ENCODE assay signal across 8 mouse cellular contexts in the genomic region with DNA sequence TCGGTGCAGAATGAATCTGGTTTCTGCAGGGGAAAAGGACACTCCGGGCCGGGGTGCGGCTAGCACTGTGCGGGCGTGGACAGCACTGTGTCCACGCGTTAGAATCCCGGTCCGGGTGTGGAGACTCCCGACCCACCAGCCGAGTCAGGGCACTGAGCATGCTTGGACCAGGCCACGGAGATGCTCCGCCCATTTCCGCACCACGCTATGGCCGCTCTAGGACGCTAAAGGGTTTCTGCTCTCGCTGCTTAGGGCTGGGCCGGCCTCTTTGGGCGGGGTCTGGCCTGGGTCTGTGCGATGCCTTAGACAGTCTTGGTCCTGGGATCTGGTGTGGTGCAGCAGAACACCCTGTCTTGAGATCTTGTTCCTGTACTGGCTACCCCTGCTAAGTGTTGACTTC. TPM values are rescaled to one million over a fixed set of nuclear protein-coding genes. Genes with fewer than 3 reads are reported as not detected.
DNase-seq lines count a peak whose midpoint lies in the region; TF ChIP-seq lines count a peak whose summit lies in the region.

No protein-coding gene starts in this region.

- peaks cover 26% of the 10 kb centered on the region for H3K9me3 ChIP-seq in megakaryocyte, embryonic 14.5 days

- peak overlapping the region; percentile 50 for H3K4me3 ChIP-seq in cortical plate, adult 2 months (ENCODE audit: insufficient read depth, low read length)
- H3K4me3 ChIP-seq in megakaryocyte, embryonic 14.5 days (replicated peaks) = peak overlapping the region; percentile 92

- peak; percentile 70; the same call in 1 of the 2 replicates for TF ChIP-seq POLR2A in cortical plate, adult 2 months (IDR thresholded peaks at IDR 0.05; ENCODE audit: extremely low read depth, insufficient read depth, low read length)

- H3K4me1 ChIP-seq in cortical plate, adult 2 months (ENCODE audit: control insufficient read depth, insufficient read depth, low read length) = no peaks in the 10 kb centered on the region
- H3K4me1 ChIP-seq in megakaryocyte, embryonic 14.5 days = peaks cover 30% of the 10 kb centered on the region

- peak; percentile 95 for DNase-seq in adipocyte (ENCODE audit: low spot score)
- peak; percentile 70 to 81 for DNase-seq in gastrocnemius, adult 8-10 months (ENCODE audit: low spot score in 2 of 2)
- peak; percentile 35 for DNase-seq in hindlimb bud, embryonic 11.5 days (ENCODE audit: extremely low spot score, low read depth, low spot score)
- DNase-seq in left cerebral cortex, adult 9 months (ENCODE audit: low spot score in 2 of 2) = peak; percentile 53 to 85
- DNase-seq in right cerebral cortex, postnatal 14 days = peak; percentile 76
- DNase-seq in yolk sac, embryonic 10.5 days (ENCODE audit: low spot score) = peak; percentile 88

- H3K36me3 ChIP-seq in megakaryocyte, embryonic 14.5 days (replicated peaks; ENCODE audit: low read length) = peaks cover 7% of the 10 kb centered on the region

- peaks cover 19% of the 10 kb centered on the region for H3K27me3 ChIP-seq in megakaryocyte, embryonic 14.5 days (replicated peaks)

- TF ChIP-seq CTCF in cortical plate, adult 2 months (IDR thresholded peaks at IDR 0.05; ENCODE audit: extremely low read depth, insufficient read depth, low read length) = no peak

- H3K27ac ChIP-seq in cortical plate, adult 2 months (ENCODE audit: insufficient read depth, low read length) = no peak overlapping the region

RNA-seq across cellular contexts. Expression of gene Fer, which starts 13.3 kb away (rescaled TPM):
- polyA plus RNA-seq in cortical plate, adult 2 months (2012; rRNA removed) = 9.8 and 10.5 TPM in 2 replicates
- total RNA-seq in gastrocnemius, adult 8-10 months (2022) = 10 to 100 TPM; 10.9 to 13.8 (median 12.4) TPM
- polyA plus RNA-seq in megakaryocyte, embryonic 14.5 days (2012; ENCODE audit: insufficient read depth, low replicate concordance) = 0.94 and 2.2 TPM in 2 replicates

RNA-seq across cellular contexts. Expression of gene A930002H24Rik, which starts 14.0 kb away (rescaled TPM):
- polyA plus RNA-seq in cortical plate, adult 2 months (2012; rRNA removed) = 0.55 and 1.1 TPM in 2 replicates
- total RNA-seq in gastrocnemius, adult 8-10 months (2022) = not detected
- polyA plus RNA-seq in megakaryocyte, embryonic 14.5 days (2012; ENCODE audit: insufficient read depth, low replicate concordance) = 5.5 TPM in 1 of 2 replicates, not detected in the other

Comparison
In these comparisons a context has a peak if more than half of its experiments do, and no peak if none do; other contexts are left out.
1. DNase-seq: peak in every context shown above with its lines; median percentile 95 in adipocyte; 88 in yolk sac, embryonic 10.5 days; 76 in right cerebral cortex, postnatal 14 days; 76 in gastrocnemius, adult 8-10 months; 69 in left cerebral cortex, adult 9 months; 35 in hindlimb bud, embryonic 11.5 days.